Mouse (Mus musculus) mature B cell (primary cell): ENCODE results near the gene Gm48551.

Experiments
- in situ Hi-C: fragments of 300-500 bp; cut with MboI; formaldehyde crosslinking; loops from 2 replicates; pipeline ENCODE4 v1.14.3; 2019

Gene Gm48551

DNA sequence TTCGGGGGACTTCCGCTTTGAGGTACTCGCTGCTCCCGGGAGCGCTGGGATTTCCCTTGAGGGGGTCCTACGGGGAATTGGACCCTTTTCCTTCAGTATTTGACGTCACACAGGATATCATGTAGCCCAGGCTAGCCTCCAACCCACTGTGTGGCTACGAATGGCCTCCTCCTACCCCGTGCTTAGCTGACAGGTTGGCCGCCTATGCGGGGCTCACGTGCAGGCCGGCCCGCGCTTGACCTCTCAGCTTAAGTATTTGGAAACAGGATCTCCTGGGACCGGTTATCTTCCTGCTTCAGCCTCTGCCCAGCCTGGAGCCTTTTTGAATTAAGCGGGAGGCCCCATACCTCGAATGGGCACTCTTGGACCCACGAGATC lies 328 bp downstream of the Gm48551 start:
- in situ Hi-C loops: no loop called here

DNA sequence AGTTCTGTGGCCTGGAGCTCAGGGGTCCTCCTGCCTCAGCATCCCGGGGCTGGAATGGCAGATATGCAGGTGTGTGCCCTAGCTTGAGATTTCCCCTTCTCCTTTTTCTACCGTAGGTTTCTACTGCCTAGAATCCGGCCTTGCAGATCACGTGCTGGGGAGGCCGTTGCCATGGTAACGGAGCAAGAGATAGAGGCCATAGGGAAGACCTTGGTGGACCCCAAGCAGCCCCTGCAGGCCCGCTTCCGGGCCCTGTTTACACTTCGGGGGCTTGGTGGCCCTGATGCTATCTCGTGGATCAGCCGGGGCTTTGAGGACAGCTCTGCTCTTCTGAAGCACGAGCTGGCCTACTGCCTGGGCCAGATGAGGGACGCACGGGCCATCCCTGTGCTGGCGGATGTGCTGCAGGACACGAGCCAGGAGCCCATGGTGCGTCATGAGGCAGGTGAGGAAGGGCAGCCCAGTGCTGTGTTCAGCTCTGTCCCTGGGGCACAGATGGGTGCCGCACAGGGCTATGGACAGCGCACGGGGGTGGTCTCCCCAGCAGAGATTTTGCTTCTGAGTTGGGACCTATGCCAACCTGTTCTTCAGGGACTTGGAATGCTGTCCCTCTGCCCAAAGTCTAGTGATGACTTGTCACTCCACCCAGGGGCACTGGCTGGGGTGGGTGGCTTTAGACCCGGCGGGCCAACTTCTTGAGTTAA lies 1.5 kb downstream of the Gm48551 start:
- in situ Hi-C loops: no loop called here

DNA sequence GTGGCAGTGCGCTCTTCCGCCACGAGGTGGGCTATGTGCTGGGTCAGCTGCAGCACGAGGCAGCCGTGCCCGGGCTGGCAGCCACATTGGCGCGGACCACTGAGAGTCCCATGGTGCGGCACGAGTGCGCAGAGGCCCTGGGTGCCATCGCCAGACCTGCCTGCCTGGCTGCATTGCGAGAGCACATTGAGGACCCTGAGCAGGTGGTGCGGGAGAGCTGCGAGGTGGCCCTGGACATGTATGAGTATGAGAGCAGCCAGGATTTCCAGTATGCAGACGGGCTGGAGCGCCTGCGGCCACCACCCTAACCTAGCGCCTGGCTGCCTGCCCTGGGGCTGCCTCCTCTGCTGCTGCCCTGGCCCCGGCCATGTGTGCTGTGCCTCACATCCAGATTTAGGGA lies 3.5 kb downstream of the Gm48551 start:
- in situ Hi-C loops: no loop called here

DNA sequence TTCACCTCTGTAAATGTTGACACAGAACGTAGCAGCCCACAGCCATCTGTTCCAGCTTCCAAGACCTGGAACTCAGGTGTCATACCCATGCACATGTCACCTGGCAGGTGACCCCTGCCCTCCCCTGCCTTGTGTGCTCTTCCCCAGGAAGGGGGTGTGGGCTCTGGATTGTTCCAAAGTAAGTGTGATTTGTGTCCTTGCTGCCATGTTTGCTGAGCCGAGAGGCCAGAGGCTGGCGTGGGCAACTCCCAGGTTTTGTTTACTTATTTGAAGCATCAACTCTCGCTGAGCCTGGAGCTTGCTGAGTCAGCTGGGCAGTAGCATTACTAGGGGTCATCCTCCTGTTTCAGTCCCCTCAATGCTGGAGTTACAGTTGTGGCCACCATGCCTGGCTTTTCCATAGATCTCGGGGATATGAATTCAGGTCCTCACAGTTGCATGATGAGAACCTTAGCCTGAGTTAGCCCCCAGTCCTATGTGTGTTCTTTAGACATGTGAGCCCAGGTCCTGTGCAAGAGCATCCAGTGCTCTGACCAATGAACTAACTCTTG lies 4.3 kb downstream of the Gm48551 start, which contains the start of gene Gm48552:
Gene Gm48552, plus strand, starts transcription at position 501 of the 551 bp plus-strand sequence.
- in situ Hi-C loops: no loop called here

DNA sequence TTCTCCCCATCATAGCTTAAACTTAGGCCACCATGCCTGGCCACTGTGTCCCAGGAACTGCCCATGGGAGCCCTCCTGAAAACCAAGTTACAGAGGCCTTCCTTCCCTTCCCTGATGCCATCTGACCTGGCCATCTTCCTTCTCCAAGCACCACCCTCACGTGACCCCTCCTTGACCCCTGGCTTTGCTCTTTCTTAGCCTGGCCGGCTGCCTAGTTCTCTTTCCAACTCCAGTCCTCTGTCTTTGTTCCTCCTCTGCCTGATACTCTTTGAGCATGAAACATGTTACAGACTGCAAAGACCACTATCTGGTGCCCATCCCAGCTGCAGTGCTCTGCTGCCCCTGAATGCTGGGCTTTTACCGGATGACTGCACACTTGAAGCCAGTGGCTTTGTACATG lies 5.1 kb downstream of the Gm48551 start:
- in situ Hi-C loops: no loop called here

DNA sequence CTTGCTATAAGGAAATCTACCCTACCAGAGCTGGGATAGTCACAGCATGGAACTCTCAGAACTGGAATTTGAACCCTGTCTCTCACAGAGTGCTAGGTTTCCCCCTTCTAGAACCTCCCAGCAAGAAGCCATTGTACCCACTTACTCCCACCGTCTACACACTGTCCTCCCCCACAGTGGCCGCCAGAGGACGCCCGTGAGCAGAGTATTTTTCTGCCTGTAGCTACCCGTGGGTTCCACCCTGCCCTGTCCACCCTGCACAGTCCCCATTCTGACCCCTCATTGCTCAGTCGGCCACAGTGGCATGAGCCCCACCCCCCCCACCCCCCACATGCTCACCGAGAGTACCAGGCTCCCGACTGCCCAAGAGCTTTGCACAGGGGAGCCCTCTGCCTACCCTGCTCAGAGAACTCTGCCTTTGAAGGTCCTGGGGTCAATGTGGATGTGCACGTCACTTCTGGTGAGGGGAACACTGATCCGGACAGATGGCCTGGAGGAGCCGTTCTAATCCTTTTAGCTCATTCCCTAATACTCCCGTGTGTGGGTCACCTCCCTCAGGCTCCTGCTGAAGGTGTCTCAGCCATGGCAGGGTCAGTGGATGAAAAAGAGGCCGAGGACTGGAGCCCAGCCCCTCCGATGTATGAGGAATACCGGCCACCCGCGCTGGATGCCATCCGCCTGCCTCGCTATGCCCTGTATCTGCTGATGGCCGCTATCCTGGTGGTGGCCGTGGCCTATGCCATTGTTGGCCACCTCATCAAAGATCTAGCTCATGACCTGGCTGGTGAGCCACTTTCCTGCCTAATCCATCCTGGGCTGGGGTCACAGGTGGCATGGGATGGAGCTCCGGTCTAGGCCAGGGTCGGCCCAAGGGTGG lies 5.8 kb downstream of the Gm48551 start:
- in situ Hi-C loops: no loop called here

DNA sequence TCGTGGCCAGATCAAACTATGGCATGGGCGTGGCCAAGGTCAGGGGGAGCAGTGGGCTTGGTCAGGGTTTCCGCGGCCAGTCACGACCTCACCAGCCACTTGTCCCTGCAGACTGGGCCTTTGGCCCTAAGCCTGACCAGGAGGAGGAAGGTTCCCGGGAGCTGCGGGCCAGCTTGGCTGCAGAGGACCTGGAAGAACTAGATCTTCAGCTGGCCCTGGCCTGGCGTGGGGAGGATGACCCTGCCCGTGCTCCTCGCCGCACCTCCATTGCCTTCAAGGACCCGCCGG lies 6.4 kb downstream of the Gm48551 start:
- in situ Hi-C loops: no loop called here

DNA sequence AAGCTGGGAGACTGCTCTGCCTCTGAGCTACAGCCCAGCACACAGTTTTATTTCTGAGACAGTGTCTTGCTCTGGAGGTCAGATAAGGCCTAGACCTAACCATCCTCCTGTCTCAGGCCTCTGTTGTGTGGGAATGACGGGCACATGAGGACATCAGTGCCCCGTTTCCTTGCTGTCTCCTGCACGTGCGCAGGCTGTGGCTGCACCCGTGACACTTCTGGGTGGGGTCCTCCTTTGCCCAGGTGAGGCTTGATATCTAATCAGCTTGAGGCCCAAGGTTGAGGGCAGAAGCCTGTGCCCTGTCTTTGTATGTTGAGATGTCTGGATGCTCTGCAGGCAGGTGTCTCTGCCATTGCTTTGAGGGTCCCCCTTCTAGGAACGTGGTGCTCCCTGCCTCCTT lies 8.0 kb downstream of the Gm48551 start:
- in situ Hi-C loops: no loop called here

DNA sequence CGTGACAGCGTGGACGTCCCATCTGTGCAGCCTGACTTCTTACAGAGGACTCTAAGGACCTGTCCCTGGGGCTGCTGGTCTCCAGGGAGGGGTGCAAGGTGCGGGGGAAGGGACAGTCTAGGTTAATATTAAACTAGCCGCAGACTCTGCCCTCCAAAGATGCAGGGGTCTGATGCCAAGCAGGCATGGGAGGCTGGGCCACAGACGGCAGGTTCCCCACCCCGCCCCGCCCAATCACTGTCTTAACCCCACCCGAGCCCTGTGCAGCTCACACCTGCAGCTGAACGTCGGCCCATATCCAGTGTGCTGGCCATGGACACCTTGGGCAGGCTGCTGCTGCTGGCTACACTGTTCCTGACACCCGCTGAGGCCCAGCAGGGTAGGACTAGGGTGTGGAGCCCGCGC lies 8.5 kb downstream of the Gm48551 start, which contains the start of gene Smim24:
Gene Smim24, plus strand, starts transcription at position 271 of the 405 bp plus-strand sequence.
- in situ Hi-C loops: no loop called here

DNA sequence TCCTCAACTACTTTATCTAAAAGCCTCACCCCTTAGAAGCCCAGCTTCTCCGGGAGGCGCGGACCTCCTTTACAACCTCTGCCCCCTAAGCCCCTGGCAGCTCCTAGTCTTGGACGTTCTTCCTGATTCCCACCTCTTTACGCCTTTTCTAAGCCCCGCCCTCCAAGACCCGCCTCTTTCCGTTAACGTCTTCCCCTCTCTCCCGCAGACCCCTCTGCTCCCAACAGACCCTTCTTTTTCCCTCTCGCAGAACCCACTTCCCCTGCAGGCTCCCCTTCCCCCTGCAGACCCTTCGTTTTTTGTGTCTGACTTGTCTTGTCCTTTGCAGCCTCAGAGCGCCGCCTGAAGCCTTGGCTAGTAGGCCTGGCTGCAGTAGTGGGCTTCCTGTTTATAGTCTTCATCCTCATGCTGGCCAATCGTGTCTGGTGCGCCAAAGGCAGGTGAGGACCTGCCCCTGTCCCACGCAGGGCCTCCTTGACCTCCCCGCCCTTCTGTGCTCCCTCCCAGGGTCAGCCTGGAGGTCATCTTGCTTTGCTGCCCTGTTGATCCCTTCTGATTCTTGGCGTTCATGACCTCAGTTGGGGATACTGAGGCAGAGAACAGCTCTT lies 9.3 kb downstream of the Gm48551 start:
- in situ Hi-C loops: no loop called here

DNA sequence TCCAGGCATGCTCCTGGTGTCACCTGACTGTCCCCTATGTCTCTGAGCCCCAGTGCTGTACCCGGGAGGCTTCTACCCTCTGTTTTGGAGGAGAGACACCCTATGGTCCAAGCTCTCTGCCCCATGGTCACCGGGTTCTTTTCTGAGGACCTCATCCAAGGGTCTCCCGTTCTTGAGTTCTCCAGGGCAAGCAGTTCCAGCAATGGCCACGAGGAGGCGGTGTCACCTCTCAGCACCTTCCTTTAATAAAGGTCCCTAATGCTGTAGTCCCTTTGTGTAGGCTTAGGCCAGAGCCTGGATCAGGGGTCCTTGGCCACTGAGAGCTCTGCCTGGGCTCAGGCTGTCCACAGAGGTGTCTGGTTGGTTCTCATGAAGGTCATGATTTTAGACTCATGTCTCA lies 10.9 kb downstream of the Gm48551 start:
- in situ Hi-C loops: no loop called here

DNA sequence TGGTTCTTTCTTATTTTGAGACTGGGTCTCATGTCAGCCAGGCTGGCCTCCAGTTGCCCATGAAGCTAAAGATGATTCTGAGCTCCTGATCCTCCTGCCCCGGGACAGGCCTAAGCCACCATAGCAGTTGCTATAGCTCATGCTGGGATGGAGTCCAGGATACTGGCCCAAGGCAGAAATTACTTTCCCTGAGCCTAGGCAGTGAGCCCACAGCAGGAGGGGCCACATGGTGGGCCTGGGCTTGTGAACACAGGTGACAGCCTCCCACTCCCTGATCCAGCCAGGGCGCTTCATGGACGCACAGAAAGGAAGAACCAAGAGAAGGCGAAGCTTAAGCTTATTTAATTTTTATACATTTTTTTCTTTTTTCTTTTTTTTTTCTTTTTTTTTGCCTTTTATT lies 11.6 kb downstream of the Gm48551 start:
- in situ Hi-C loops: no loop called here

DNA sequence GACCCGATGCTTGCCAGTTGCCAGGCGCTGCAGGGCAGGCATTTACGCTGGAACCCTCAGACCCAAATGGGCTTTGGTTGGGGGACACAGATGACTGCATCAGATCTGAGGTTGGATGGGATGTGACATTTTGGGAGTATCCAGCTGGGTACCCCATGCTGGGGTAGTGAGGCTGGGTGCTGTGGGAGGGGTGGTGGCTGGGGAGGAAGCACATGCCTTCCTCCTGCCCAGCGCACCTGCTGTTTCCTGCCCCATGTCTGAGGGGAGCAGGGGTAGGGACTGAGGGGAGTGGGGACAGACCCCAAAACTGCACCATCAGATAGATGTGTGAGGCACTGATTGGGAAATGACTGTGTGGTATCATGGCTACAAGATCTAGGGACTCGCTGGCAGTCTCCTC lies 12.5 kb downstream of the Gm48551 start:
- in situ Hi-C loops: no loop called here

DNA sequence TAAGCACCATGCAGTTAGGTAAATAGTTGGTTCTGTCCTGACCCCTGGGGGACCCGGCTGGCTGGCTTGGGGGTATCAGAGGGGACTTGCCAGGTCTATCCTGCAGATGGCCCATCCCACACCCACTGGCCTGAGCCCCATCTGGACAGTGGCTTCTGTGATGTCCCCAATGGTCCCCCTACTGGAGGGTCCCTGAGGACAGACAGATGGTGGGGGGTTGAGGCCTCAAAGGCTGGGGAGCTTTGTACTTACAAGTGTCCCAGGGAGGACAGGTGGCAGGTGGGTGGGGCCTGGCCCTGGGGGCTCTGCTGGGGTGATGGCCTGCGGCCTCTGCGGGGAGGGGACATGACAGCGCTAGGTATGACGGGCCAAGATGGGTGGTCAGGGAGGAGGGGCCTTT lies 15.0 kb downstream of the Gm48551 start:
- in situ Hi-C loops: no loop called here

DNA sequence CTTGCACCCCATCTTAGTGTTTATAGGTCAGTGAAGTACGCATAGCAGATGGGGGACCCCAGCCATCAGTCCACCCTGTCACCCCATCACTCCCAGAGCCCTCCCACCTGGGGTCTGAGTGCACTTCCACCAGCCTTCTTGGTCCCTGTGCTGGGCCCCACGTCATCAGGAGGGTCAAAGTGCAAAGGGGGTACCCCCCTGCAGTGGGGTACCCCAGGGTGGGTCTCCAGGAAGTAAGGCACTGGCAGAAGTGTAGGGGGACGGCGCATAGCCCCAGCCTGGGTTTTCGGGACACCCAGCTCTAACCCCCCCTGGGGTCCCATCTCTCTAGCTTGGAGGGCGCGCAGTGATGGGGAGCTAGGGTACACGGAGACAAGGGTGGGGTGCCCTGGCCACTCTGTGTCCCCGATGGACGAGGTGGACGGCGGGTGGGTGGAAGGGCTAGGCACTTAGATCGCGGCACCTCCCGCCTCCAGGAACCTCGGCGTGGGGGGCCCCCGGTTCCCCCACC lies 15.6 kb downstream of the Gm48551 start:
- in situ Hi-C loops: no loop called here

DNA sequence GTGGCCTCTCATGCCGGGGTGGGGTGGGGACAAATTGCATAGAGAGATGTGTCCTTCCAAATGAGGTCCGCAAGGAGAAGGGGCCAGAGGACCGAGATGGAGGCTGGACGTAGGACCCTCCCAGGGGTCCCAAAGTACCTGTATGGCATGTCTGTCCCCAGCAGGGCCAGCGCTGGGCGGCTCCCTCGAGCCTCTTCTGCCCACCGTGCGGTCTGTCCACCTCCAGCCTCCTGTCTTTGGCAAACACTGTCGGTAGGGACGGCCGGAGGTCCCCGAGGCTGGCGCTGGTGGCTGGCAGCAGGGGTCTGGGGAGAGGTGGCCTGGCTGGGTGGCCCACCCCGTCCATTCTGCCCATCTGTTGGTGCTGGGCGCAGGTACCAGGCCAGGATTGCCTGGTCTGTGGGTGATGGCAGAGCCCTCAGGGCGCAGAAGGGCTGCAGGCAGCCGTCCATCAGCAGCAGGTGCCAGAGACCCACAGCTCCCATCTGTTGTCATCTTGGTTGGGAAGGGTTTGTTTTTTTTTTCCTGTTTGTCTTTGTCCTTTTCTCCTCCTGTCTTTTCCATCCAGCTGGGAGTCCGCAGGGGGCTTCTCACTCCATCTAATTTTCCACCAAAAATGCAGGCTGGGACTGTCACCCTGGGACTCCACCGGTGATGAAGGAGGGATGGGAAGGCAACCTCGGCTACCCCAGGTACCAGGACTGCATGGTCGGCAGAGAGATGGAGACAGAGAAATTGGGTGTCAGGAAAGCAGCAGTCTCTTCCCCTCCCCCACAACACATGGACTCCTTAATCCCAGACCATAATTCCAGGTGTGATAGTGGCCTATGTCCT lies 16.3 kb downstream of the Gm48551 start:
- in situ Hi-C loops: no loop called here

DNA sequence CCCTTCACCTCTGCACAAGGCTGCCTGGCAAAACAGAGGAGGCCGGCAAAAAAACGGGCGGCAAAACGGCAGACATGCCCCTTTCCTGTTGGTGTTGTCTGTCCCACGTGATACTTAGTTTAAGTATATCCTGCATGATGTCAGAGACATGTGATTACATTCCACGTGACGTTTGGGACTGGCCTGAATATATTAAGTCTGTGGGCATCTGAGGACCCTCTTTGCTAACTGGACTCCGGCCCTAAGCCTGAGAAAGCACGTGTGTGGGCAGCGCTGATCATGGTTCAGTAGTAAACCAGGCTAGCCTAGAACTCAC lies 16.9 kb downstream of the Gm48551 start:
- in situ Hi-C loops: no loop called here

DNA sequence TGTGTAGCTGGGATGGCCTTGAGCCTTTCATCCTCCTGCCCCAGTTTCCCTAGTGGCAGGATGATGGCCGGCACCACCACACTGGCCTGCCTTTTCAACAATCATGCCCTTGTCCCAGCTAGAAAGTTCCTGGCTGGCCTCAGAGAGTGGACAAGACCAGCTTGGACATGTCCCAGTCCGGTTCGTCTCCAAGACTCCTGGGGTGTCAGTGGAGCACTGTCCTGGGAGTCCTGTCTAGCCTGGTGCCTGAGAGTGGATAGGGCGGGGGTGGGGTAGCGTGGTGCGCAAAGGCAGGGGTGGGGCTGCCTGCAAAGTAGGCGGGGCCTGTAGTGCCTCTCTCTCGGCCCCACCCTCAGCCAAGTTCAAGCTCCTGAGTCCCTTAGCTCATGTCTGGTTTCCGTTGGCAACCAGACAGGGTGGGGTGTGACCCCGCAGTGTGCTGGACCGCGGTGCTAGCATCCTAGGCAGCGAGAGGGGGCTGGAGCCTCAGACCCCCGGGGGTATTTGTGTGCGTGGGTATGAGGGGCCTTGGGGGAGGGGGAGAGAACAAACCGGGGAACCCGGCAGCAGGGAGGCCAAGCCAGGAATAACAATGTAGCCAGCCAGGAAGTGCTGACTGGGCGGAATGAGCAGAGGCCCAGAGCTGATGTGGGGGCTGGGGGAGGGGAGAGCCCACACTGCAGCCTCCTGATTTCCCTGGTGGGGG lies 17.4 kb downstream of the Gm48551 start:
- in situ Hi-C loops: no loop called here

DNA sequence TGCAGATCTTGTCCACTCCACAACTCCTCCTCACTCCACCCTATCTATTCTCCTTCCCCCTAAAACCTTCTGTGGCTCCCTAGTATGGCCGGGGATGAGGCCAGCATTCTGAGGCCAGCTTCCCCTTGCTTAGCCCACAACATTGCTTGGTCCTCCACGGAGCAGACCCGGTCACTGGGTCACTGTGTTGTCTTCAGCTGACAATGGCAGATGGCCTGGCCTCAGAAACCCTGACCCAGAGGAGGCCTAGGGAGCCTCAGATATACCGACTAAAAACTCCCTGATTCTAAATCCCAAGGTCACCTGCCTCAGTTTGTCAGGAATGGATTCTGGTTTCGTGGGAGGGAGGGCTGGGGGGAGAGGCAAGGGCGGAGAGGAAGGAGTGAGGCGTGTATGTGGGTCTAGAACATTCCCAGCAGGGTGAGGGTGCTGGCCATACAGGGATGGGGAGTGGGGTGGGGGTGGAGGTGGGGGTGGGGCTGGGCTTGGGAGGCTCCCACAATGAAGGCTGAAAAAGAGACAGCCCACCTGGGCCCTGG lies 18.0 kb downstream of the Gm48551 start:
- in situ Hi-C loops: no loop called here

DNA sequence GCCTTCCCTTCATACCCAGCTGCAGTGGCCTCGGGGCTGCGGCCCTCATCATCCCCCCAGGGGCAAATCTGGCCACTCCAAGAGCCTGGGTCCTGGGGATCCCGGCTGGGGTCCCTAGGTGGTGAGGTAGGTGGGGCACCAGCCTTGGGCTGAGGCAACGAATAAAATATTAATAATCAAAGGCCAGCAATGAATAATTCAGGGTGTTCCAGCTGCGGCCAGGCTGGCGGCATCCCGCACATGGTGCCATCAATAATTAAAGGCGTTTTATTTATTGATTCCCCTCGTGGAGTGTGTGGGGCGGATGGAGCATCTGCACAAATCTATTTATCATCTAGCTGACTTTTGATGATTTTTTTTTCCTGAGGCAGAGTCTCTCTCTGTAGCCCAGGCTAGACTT lies 19.2 kb downstream of the Gm48551 start:
- in situ Hi-C loops: no loop called here

DNA sequence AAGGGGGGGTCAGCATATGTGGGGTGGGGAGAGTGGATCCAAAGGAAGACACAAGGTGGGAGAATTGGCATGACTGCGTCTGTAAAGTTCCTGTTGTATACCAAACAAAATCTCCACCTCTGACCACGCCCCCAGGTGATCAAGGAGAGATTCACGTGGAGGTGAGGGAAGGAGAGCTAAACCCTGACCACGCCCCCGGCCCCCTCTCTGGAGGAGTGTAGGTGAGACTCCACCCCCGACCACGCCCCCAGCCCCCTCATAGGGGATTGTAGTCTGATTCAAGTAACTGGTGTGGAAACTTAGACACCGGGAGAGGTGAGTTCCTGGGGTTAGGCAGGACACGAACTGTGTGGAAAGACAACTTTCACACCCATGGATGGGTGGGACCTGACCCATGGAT lies 19.8 kb downstream of the Gm48551 start:
- in situ Hi-C loops: no loop called here
